25 mouse cellular contexts compared by ENCODE assay signal in the genomic region with DNA sequence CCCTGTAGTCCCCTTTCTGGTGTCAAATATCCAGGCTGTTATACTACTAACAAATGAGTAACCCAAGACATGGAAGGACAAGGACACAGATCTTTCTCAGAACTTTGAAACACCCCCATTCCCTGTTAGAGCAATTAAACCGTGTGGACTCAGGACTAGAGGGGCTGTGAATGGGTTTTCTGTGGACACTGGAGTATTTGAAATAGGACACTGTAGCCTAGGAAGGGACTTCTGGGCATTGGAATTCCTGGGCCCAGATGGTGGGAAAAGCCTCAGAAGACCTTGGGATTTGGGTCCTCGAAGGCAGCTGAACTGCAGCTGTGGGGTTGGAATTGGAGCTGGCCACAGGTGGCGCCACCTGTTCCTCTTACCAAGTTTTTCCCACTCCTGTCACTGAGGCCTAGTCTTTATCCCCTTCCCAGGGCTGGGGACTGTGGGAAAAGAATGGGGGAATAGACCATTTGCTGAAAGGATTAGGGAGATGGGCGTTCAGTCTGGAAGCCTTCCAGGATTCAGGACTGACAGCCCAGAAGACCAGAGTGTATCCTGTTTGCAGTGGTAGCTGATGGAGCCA. TPM values are rescaled to one million over a fixed set of nuclear protein-coding genes. Genes with fewer than 3 reads are reported as not detected.
DNase-seq lines count a peak whose midpoint lies in the region; ATAC-seq lines count a peak whose summit lies in the region.
"Had no signal": no experiment of that assay in that cellular context is flagged by ENCODE, and none has a peak within 500 bp of the region (broad histone marks: within the 10 kb centered on the region; RNA-seq: fewer than 3 reads in every experiment).

No protein-coding gene starts in this region.

- no peak overlapping the region for H3K27ac ChIP-seq in heart, embryonic 12.5 days (ENCODE audit: poor library complexity, severe bottlenecking)
- H3K27ac ChIP-seq: heart, embryonic 13.5 days; hindbrain, embryonic 14.5 days; left cerebral cortex, adult 2 months; neural tube, embryonic 15.5 days had no signal

- H3K9ac ChIP-seq in heart, embryonic 12.5 days, result no peak overlapping the region
- H3K9ac ChIP-seq: heart, embryonic 13.5 days; hindbrain, embryonic 14.5 days; liver, postnatal 0 days; neural tube, embryonic 15.5 days had no signal

- no peak overlapping the region for H3K4me3 ChIP-seq in heart, embryonic 12.5 days
- H3K4me3 ChIP-seq: heart, embryonic 13.5 days; left cerebral cortex, adult 2 months; neural tube, embryonic 15.5 days had no signal

- no peak overlapping the region for H3K4me2 ChIP-seq in heart, embryonic 12.5 days
- H3K4me2 ChIP-seq: heart, embryonic 13.5 days; hindbrain, embryonic 14.5 days; neural tube, embryonic 15.5 days had no signal

- intact Hi-C loops in gastrocnemius, postnatal 14 days (cut with DNase I; ENCODE audit: low total_unique reads), result no loop called here

- H3K4me1 ChIP-seq in heart, embryonic 12.5 days (replicated peaks), result no peaks in the 10 kb centered on the region
- H3K4me1 ChIP-seq: heart, embryonic 13.5 days; neural tube, embryonic 15.5 days had no signal

- no peaks in the 10 kb centered on the region for H3K36me3 ChIP-seq in heart, embryonic 12.5 days
- H3K36me3 ChIP-seq: heart, embryonic 13.5 days; neural tube, embryonic 15.5 days had no signal

- WGBS in heart, embryonic 12.5 days, result 67% methylated on average over 4 of the region's 4 CpGs

- DNase-seq in gastrocnemius, postnatal 14 days, result peak; percentile 15
- DNase-seq in gastrocnemius, adult 18-20 months (ENCODE audit: low spot score), result no peak
- peak; percentile 22 for DNase-seq in retina, postnatal 1 day
- DNase-seq in retina, embryonic 14.5 days (ENCODE audit: low spot score), result no peak
- DNase-seq in gastrocnemius, postnatal 25 days, result peak; percentile 13
- DNase-seq in urinary bladder, postnatal 10 days (ENCODE audit: low spot score), result no peak
- DNase-seq: adrenal gland, adult 2 months; cerebellum, postnatal 10 days; heart, postnatal 36 days; kidney, postnatal 25 days; liver, postnatal 0 days; lung, postnatal 14 days; right cerebral cortex, postnatal 25 days; thymus, adult 2 months had no signal

- H3K9me3 ChIP-seq in heart, embryonic 12.5 days (replicated peaks), result 0 out of 2 replicates have a peak, but pooled peaks cover 5% of the 10 kb centered on the region
- H3K9me3 ChIP-seq: heart, embryonic 13.5 days; neural tube, embryonic 15.5 days had no signal

- H3K27me3 ChIP-seq in heart, embryonic 12.5 days (replicated peaks), result no peaks in the 10 kb centered on the region
- H3K27me3 ChIP-seq: heart, embryonic 13.5 days; neural tube, embryonic 15.5 days had no signal

- no peak for ATAC-seq in heart, embryonic 12.5 days (ENCODE audit: insufficient number of reproducible peaks, low FRiP score)
- ATAC-seq: intestine, embryonic 16.5 days; liver, postnatal 0 days; midbrain, embryonic 16.5 days had no signal

RNA-seq across cellular contexts. Expression of a gene that starts 37.2 kb away (rescaled TPM):
- total RNA-seq in gastrocnemius, postnatal 14 days (2021), result 1 to 10 TPM; 2.3 to 3.8 TPM
- under 1 TPM; 0.25 to 0.43 TPM for total RNA-seq in gastrocnemius, adult 18-20 months (2021)
- total RNA-seq in gastrocnemius, postnatal 25 days (2021), result 1 to 10 TPM in 1 of 2 experiments, under 1 TPM in 1; 1.00 to 1.6 TPM
- polyA plus RNA-seq in heart, embryonic 12.5 days (2016; fragmentation: Nextera tagmentation; extraction: Ambion mirVana), result 0.23 and 0.54 TPM in 2 replicates
- total RNA-seq: CH12.LX; granulocyte monocyte progenitor cell, adult 5-6 weeks; megakaryocyte-erythroid progenitor cell, adult 5-6 weeks had no signal
- polyA plus RNA-seq: liver, adult 2 months had no signal

Comparison
In these comparisons a context has a peak if more than half of its experiments do, and no peak if none do; other contexts are left out.
1. DNase-seq: peak in gastrocnemius, postnatal 14 days (single experiment), retina, postnatal 1 day (single experiment) and gastrocnemius, postnatal 25 days (single experiment); none in gastrocnemius, adult 18-20 months (single experiment), retina, embryonic 14.5 days (single experiment) and urinary bladder, postnatal 10 days (single experiment).